Mouse (Mus musculus) E14TG2a.4 (cell line): ENCODE measurements at regions not wholly inside any gene's neighbourhood (a gene's known extent, or its start where the extent isn't known, plus 50 kb on each side); places are given as distances from the start of the nearest gene placed in this dataset.

Experiments
- CTCF ChIP-seq: conservative IDR thresholded peaks from 2 replicates; pipeline ENCODE4 v1.5.1; 2014; ENCODE audit warnings: low read length
- NANOG ChIP-seq: IDR thresholded peaks from 2 replicates; pipeline ENCODE4 v1.6.1; 2014; ENCODE audit warnings: borderline replicate concordance, low read length, mixed read lengths

DNA sequence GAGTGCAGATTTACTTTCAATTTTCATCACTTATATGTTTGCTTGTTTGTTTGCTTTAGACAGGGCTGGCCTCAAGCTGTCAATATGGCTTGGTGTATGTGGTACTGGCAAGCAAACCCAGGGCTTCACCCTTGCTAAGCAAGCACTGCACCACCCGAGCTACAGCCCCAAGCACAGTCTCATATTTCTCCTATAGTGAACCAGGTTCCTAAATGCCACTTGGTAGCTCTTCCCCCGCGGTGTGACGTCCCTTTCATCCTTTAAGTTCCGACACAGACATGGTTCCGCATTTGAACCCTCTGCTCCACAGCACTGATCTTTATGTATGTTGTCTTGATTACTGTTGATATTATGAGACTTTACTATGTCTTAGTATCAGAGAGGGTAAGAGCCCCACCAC lies 93.4 kb upstream of the Dlg1 start:
- TF ChIP-seq CTCF (no peak), NANOG (no peak)
